Mouse (Mus musculus) left cerebral cortex, postnatal 36 days (tissue): ENCODE results near the gene Sh3kbp1. TPM values are rescaled to one million over a fixed set of nuclear protein-coding genes. Genes with fewer than 3 reads are reported as not detected.

ENCODE experiments used
- DNase-seq, 2 experiments: peaks; one replicate each; pipeline ENCODE4 v3.0.0; 2021 to 2022; ENCODE audit warnings: low spot score in 2 of 2, mixed read lengths in 1 of 2
- intact Hi-C: fragments of 180-260 bp; cut with DNase I; formaldehyde crosslinking; loops from one replicate; pipeline ENCODE4 v1.15.1; 2025
- total RNA-seq, 2 experiments: library from RNA; stranded (reverse); gene quantifications; 2 replicates each; pipeline ENCODE4 v1.2.3; 2021

Gene Sh3kbp1
- total RNA-seq, 2 experiments from 2014 or later, result 49.9 to 56.9 TPM

DNA sequence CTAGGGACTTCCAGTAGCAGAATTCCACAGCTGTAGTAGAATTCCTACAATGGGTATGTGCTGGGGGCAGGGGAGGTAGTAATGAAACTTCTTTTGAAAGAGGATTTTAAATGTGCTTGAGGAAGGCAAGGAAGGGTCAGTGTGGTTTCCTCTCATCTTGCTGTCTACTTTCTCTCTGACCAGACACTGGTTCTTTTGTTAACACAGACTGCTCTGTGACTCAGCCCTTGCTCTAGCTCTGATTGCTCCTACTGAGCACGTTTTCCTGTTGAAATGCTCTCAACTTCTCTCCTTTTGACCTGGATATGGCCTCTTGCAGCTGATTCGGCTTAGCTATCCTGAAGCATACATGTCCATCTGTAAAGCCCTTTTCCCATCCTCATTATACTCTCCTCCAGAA lies 45.4 kb downstream of the Sh3kbp1 start:
- intact Hi-C loops, result no loop called here
- no peak for DNase-seq

DNA sequence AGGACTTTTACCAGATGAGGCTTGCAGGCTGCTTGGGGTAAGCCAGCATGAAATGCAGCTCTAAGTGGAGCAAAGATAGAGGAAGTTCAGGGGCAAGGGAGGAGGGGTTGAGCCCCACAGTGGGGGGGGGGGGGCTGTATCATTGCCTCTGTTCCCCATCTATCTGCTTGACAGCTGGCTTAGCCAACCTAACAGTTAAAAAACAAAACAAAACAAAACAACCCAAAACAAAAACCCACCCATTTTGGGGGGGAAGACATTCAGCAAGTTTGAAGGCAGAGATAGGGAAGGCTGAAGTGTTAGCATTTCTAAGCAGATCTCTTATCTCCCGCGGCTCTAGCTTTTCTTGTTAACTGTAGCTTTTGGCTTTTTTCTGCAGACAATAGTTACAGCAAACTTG lies 49.2 kb downstream of the Sh3kbp1 start:
- DNase-seq, result no peak
- intact Hi-C loops, result no loop called here

DNA sequence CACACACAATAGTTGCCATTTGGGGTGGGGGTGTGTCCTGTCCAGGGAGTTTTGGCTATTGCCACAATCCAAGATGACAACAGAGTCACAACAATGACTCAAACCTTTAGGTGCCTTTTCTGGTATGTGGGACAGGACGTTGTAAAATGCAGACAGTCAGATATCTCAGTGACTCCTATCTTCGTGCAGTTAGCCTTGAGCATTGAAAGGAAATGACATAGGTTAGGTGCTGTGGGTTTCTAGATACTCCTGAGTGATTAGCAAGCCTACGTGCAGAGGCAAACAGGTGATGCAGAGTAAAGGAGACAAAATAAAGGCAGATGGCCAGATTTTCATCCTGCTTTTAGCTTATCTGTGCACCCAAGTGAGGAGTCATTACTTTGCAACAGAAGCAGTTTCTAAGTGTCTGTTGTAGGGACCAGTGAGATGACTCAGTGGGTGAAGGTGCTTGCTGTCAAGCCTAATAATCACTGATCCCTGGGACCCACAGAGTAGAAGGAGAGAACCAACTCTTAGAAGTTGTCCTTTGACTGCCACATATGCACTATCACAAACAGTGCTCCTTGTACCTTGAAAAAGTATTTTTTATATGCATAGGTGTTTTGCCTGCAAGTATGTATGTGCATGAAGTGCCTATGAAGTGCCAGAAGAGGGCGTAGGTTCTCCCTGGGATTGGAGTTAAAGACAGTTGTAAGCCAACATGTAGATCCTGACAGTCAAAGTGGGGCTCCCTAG lies 50.7 kb downstream of the Sh3kbp1 start:
- intact Hi-C loops, result no loop called here
- no peak for DNase-seq

DNA sequence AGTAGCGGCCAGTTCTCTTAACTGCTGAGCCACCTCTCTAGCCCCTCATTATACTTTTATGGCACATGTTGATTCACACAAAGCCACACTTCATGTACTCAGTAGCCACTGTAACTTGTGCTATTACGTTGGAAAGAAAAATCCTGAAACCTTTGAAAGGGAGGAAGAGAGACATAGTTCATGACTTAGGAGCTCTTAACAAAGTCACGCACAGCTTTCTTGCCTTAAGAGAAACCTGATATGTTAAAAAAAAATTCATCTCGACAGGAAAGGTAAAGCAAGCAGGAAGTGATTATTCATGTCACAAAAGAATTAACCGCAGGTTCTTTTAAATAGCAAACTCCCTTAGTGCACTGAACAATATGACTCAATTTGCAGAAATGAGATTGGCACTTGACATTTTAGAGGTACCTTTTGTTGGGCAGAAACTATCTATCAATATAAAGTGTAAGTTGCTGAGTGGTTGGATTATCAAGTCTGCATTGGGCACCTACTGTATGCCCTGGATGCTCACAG lies 51.3 kb downstream of the Sh3kbp1 start:
- intact Hi-C loops, result no loop called here
- no peak for DNase-seq

DNA sequence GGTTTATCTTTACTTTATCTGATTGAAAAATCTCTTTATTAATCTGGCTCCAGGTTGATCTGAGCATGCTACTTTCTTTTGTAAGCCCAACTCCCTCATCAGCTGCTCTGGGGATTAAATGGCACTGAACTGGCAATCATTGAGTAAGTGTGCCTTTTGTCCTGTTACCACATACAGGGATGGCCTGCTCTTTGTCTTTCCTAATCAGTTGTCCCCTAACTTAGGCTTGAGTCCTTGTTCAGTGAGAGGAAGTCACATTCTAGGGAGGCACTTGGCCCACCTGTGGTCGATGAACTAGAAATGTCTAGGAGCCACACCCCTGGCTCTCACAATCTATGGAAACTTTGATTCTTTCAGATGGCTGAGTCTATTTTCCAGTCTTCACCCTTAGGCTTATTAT lies 58.4 kb downstream of the Sh3kbp1 start:
- no peak for DNase-seq
- intact Hi-C loops, result no loop called here

DNA sequence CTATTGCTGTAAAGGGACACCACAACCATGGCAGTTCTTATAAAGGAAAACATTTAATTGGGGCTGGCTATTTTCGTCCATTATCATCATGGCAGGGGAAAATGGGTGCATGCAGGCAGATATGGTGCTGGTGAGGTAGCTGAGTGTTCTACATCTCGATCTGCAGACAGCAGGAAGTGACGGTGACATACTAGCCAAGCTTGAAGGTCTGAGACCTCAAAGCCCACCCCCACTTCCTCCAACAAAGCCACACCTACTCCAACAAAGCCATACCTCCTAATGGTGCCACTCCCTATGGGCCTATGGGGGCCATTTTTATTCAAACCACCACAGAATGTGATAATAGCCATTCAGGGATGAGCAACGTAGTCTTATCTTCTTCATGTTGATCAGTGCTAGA lies 59.8 kb downstream of the Sh3kbp1 start:
- intact Hi-C loops, result no loop called here
- DNase-seq, result no peak

DNA sequence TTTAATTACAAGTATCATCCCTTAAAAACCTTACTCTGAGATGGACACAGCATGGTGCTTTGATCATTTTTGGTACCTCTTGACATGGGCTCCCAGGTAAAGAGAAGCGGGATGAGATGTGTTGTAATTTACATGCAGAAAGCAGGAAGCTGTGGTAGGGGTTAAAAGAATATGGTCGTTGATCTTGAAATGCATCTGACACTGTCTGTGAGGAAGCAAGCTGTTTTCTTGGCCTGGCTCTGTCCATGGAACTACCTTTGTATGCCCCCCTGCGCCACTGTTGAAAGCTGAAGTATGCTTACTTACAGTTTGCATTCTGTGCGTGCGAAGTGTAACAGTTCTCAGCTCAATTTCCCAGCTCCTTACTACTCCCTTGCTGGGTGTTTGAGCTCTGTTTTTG lies 61.6 kb downstream of the Sh3kbp1 start:
- intact Hi-C loops, result no loop called here
- DNase-seq, result no peak

DNA sequence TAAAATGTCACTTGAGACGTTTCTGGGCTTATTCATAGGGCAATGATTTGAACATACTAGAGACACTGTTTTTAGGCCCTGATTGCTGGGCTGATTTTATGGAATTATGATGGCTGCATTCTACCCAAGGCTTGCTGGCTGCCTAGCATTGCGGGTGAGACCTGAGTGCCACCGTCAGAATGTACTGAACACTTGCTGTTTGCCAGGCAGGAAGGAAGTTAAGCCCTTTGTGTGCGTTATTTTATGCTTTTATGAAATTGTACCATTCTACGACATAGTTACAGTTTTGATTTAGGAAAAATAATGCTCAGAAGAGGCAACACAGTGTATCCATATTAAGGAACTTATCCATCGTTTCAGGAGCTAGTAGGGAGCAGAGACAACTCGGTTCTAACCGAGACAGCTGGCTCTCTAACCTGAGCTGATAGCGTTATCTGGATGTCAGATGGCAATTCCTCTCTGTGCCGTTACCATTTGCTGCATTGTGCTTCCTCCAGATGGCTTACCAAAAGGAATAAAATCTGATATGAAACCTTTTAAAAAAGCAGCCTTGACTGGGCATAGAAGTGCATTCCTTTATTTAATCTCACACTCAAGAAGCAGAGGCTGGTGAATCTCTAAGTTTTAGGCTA lies 62.8 kb downstream of the Sh3kbp1 start:
- intact Hi-C loops, result no loop called here
- DNase-seq, result no peak

DNA sequence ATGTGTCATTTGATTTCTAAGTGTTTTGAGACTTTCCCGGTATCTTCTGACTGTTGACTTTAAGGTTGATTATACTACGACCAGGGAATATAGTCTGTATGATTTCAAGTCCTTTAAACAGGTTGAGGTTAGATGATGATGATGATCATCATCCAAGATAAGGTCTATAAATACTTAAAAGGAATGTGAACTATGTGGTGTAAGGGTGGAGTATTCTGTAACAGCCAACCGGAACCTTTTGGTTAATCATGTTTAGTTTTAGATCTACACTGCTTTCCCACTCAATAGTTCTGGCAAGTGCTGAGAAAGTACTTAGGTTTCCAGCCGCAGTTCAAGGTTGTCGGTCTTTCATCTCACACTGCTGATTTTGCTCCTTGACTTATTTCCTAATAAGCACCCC lies 66.1 kb downstream of the Sh3kbp1 start:
- no peak for DNase-seq
- intact Hi-C loops, result no loop called here

DNA sequence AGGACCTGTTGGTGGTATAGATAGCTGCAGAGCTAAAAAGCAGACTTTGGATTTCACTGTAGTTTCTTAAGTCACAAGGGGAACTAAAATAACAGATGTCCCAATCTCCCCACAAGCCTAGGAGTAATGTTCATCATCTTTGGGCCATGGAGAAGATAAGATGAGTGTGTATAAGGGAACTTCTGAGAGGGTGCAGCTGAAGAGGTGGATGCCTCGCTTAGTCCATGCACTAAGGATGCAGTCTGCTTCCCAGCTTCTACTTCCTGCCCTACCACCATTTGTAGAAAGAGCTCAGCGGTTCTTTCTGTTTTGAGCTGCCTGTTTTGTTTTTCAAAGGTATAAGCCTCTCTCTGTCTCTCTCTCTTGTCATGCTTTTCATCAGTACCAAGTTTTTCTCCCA lies 69.5 kb downstream of the Sh3kbp1 start:
- DNase-seq, result no peak
- intact Hi-C loops, result no loop called here

DNA sequence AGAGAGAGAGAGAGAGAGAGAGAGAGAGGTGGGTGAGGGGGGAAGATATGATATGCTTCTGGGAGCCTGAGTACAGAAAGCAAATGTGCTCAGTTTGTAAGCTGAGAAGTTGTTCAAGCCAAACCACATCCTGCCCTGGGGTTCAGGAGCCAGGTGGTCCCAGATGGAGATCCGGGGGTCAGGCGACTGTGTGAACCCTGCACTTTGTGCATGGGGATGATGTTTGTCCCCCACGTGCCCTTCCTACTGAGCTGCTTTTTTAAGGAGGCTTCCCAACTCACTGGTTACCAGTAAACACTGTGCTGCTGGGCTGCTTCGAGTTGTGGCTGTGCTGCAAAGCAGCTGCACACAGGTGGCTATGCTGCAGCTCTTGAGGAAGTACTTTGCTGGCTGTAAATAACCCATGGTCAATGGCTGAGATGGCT lies 70.0 kb downstream of the Sh3kbp1 start:
- DNase-seq, result no peak
- intact Hi-C loops, result no loop called here

DNA sequence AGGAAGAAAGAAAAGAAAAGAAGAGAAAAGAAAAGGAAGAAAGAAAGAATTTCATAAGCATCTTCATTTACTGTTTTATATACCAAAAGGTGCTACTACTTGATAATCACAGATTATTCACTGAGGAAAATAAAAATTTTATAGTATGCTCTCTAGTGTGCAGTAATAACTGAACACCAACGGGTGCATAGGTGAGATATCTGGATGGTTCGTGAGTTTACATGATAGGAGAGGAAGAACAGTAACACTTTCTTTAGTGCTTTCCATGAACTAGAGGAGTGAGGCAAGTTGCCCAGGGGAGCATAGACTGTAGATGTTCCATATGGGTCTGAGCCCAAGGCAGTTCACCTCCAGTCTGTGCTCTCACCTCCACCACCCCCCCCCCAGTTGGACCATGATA lies 75.8 kb downstream of the Sh3kbp1 start:
- intact Hi-C loops, result no loop called here
- DNase-seq, result no peak

DNA sequence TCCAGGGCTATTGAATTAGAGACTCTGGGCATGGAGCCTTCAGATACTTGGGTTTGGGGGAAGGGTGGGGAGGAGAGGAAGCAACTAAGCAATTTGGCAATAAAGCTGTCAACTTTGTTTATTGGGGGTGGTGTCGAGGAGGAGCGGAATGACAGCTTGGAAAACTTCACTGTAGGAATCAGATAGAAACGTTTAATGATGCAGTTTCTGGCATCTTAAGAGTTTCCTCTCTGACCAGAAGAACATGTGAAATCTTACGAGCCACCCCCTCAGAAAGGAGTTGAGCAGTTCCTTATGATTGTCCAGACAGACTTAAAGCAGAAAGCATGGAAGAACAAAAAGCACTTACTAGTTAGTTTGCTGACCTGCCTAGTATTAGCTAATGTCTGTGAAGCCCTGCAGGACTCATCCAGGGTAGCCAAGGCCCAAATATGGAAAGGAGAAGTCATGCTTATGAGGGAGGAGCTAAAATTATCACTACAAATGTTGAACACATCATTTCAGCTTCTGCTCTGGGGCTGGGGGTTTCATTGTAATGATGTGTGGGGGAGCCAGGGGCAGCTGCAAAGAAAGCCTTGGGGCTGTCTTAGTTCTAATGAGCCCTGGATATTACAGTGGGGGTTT lies 77.4 kb downstream of the Sh3kbp1 start:
- intact Hi-C loops, result no loop called here
- no peak for DNase-seq

DNA sequence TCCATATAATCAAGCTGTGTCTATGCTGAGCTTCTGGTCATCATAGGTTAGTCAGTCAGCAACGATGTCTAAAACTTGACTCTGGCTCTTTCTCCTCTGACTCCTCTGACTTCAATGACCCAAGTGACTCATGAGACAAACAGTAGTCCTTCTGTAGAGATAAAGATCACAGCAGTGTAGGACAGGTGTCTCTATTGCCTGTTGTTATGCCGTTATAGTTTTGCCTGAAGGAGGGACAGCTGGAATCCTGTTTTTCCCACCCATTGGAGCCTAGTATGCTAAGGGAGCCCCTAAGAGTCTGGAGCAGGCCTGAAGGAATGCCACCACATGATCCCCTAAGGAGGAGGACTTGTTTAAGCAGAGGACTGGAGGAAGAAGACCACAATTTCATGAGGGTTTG lies 78.3 kb downstream of the Sh3kbp1 start:
- DNase-seq, result no peak
- intact Hi-C loops, result no loop called here

DNA sequence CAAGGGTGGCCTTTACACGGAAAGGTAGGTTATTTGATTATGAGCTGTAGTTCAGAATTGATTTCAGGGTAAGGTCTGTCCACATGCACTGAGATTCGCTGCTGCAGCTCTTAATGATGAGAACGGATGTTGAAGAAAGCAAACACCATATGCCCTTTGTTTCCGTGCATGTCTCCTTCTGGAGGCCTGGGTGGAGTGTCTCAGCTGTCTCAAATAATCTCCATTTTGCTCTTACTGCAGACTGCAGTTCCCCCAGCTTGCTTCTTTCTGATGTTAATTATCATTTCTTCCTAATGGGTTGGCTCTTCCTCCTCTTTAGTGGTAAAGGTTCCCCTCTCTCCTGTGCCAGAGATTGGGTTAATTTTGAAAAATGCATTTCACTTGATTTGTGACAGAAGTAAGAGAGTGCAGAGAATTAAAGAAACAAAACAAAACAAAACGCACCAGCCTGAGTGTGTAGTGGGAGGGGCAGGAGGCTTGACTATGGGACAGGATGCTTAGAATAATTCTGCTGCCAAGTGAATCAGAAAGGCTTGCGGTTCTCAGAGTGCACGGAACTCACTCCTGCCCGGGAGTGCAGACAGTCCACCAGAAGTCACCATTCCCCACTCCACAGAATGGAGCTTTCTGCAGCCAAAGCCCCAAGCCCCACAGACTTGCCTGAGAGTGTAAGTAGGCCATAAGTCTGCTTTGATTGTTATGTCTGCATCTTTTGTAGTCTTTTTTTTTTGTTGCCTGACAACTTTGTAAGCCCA lies 81.2 kb downstream of the Sh3kbp1 start:
- intact Hi-C loops, result no loop called here
- DNase-seq, result no peak

DNA sequence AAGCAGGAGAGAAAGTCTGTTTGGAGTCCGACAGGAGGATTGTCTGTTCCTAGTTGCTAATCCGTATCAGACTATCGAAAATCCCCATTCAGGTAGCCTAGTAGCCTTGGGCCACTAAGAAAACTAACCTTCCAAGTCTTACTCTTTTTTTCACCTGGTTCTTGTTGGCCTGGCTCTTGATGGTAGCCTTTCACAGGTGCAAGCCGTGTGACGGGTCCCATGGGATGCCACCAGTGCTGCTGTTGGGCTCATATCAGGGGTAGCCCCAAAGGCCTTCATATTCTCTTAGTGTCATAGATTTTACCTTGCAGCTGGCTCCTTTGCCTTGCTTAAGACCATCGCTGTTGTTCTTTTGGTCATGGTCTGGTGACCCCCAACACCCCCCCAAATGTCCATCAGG lies 82.2 kb downstream of the Sh3kbp1 start:
- intact Hi-C loops, result no loop called here
- no peak for DNase-seq

DNA sequence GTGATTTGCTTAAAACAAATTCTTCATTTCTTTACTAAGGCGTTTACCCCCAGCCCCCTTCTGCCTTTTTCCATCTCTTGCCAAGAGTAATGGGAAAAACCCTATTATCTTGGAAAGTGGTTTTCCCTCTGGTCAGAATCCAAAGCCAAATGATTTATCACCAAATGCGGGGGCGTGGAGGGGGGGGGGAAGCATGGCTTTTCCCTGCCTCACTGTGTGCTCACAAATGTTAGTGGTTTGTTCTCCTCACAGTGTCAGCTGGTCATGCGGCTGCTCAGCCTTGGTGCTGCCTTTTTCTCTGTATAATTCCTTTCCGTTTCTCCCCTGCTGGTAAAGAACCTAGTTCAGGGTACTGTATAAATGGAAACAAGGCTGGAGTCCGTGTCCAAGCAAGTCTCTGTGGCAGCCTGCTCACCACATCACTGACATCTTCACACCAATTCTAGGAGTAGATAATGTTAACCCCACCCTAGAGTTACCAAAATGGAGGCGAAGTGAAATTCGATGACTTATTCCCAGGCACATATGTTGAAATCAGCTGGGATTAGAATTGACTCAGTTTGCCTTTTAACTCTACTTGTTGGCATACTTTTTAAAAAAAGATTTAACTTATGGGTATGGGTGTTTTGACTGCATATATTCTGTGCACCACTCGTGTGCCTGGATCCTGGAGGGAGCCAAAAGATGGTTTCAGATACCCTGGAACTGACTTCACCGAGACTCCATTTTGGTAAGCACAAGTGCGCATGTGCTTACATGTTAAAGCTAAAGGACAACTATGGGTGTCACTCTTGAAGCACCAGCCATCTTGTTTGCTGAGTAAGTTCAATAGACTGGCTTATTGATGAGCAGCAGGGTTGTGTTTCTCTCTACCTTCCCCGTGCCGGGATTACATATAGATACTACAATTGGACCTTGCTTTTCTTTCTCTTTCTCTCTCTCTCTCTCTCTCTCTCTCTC lies 84.3 kb downstream of the Sh3kbp1 start:
- intact Hi-C loops, result no loop called here
- no peak for DNase-seq

DNA sequence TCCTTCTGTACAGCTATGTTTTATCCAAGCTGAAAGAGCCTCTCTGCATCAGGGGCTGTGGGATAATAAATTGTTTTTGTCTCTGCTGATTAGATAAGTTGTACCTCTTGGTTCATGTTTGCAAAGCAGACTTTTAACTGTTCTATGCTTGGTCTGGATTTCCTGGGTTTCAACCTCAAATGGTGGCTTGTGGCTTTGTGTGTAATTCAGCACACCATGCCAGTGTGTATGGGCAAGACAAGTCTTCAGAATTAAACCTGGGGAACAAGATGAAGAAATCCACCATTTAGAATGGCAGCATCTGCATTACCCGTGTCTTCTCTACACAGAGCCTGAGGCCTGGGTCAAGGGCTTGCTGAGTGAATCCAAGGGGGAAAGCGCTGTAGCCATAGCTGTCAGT lies 86.1 kb downstream of the Sh3kbp1 start:
- intact Hi-C loops, result no loop called here
- DNase-seq, result no peak

DNA sequence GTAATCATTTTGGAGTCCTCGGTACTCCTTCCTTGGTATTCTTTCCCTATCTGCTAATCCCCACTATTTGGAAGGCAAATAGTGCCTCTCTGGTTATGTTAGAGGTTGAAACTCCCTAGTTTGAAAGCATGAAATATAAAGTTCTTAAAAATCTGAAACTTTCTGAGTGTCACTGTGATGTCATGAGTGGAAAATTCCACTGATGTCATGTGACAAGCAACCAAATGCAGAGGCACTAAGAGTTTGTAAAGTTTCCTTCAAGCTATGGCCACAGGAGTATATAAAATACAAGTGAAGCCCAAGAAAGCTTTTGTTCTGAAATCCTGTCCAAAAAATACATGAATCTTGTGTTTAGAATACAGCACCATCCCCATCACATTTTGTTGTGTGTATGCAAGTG lies 94.3 kb downstream of the Sh3kbp1 start:
- intact Hi-C loops, result no loop called here
- DNase-seq, result no peak
